Mouse (Mus musculus): ENCODE measurements around the gene Prelid3b. TPM values are rescaled to one million over a fixed set of nuclear protein-coding genes. Genes with fewer than 3 reads are reported as not detected.

Gene Prelid3b
- polyA plus RNA-seq, 1 experiment: 46.1 TPM

GRCm38 (mm10) chr2:174424301-174425085 lies 48.4 kb downstream of the Prelid3b start:
- no peak overlapping the region for H3K27ac ChIP-seq (ENCODE audit: control insufficient read depth, insufficient read depth, low read depth, low read length)
- H3K4me1 ChIP-seq (ENCODE audit: control insufficient read depth, insufficient read depth, low read length): no peaks in the 10 kb centered on the region
- no peak for TF ChIP-seq CTCF (IDR thresholded peaks at IDR 0.05; ENCODE audit: control insufficient read depth, insufficient read depth, insufficient replicate concordance, low read depth, low read length)
- TF ChIP-seq POLR2A (IDR thresholded peaks at IDR 0.05; ENCODE audit: control insufficient read depth, low read depth, low read length): no peak
- H3K36me3 ChIP-seq (ENCODE audit: control insufficient read depth, insufficient read depth, low read length): peaks cover 3% of the 10 kb centered on the region
- H3K4me3 ChIP-seq (ENCODE audit: control insufficient read depth, low read depth, low read length): no peak overlapping the region
- no peaks in the 10 kb centered on the region for H3K27me3 ChIP-seq (ENCODE audit: control insufficient read depth, insufficient read depth, low read length)

- no peak overlapping the region for H3K27ac ChIP-seq (ENCODE audit: control insufficient read depth, insufficient read depth, low read depth, low read length)
- H3K27me3 ChIP-seq (ENCODE audit: control insufficient read depth, insufficient read depth, low read length): no peaks in the 10 kb centered on the region
- peaks cover 3% of the 10 kb centered on the region for H3K4me1 ChIP-seq (ENCODE audit: control insufficient read depth, insufficient read depth, low read length)
- TF ChIP-seq POLR2A (IDR thresholded peaks at IDR 0.05; ENCODE audit: control insufficient read depth, low read depth, low read length) (no peak), CTCF (IDR thresholded peaks at IDR 0.05; ENCODE audit: control insufficient read depth, insufficient read depth, insufficient replicate concordance, low read depth, low read length) (no peak)
- no peak overlapping the region for H3K4me3 ChIP-seq (ENCODE audit: control insufficient read depth, low read depth, low read length)
- no peaks in the 10 kb centered on the region; the same call in none of the 2 replicates for H3K36me3 ChIP-seq (ENCODE audit: control insufficient read depth, insufficient read depth, low read length)
These were observed 51.8 kb downstream of the Prelid3b start for GRCm38 (mm10) chr2:174421107-174421506.

GRCm38 (mm10) chr2:174415731-174416310 lies 57.1 kb downstream of the Prelid3b start, which contains the start of gene Nelfcd:
Nelfcd (plus strand) TSS chr2:174415804.
- H3K36me3 ChIP-seq (ENCODE audit: control insufficient read depth, insufficient read depth, low read length): no peaks in the 10 kb centered on the region
- peak within 1 kb of the TSS; percentile 99 for H3K4me3 ChIP-seq (ENCODE audit: control insufficient read depth, low read depth, low read length)
- H3K27me3 ChIP-seq (ENCODE audit: control insufficient read depth, insufficient read depth, low read length): no peaks in the 10 kb centered on the region
- H3K4me1 ChIP-seq (ENCODE audit: control insufficient read depth, insufficient read depth, low read length): peaks cover 8% of the 10 kb centered on the region
- TF ChIP-seq CTCF (IDR thresholded peaks at IDR 0.05; ENCODE audit: control insufficient read depth, insufficient read depth, insufficient replicate concordance, low read depth, low read length) (no peak), POLR2A (IDR thresholded peaks at IDR 0.05; ENCODE audit: control insufficient read depth, low read depth, low read length) (peak; percentile 48)
- peak within 1 kb of the TSS; percentile 84 for H3K27ac ChIP-seq (ENCODE audit: control insufficient read depth, insufficient read depth, low read depth, low read length)

Other genes starting within 250 kb of the Prelid3b start
- 139 and 161 TPM in 2 replicates for gene Gnas, start 188.8 kb downstream of the Prelid3b start, polyA plus RNA-seq (2012; rRNA removed)
- not detected in 2 replicates for gene Gm20721, start 126.4 kb downstream of the Prelid3b start, polyA plus RNA-seq (2012; rRNA removed)
- gene Nelfcd, start 57.3 kb downstream of the Prelid3b start, polyA plus RNA-seq (2012; rRNA removed): 25.8 and 28.4 TPM in 2 replicates
- 9.3 and 10.2 TPM in 2 replicates for gene Ctsz, start 34.0 kb downstream of the Prelid3b start, polyA plus RNA-seq (2012; rRNA removed)
- gene Tubb1, start 22.4 kb downstream of the Prelid3b start, polyA plus RNA-seq (2012; rRNA removed): 0.14 TPM in 1 of 2 replicates, not detected in the other
- gene Atp5e, start 9.0 kb downstream of the Prelid3b start, polyA plus RNA-seq (2012; rRNA removed): 286 and 350 TPM in 2 replicates
- 0.09 and 0.12 TPM in 2 replicates for gene Zfp831, start 170.5 kb upstream of the Prelid3b start, polyA plus RNA-seq (2012; rRNA removed)